Mouse (Mus musculus) heart, embryonic 16.5 days (tissue): ENCODE data around the gene Gm6169. TPM values are rescaled to one million over a fixed set of nuclear protein-coding genes. Genes with fewer than 3 reads are reported as not detected.

Experiments
- polyA plus RNA-seq: library from polyadenylated mRNA; unstranded; fragments of >200 nt; fragmentation: Nextera tagmentation; extraction: Ambion mirVana; gene quantifications from 2 replicates; pipeline ENCODE4 v1.2.1, GENCODE M21; 2015

The Gm6169 gene
- polyA plus RNA-seq, 1 experiment from 2014 or later: 9.4 TPM

Other genes with a start within 250 kb of the Gm6169 start
- 0.29 and 0.41 TPM in 2 replicates for gene Gcnt4, start 174.5 kb downstream of the Gm6169 start, polyA plus RNA-seq
- gene 1700029F12Rik, start 64.9 kb downstream of the Gm6169 start, polyA plus RNA-seq: not detected in 2 replicates
- gene Fam169a, start 32.0 kb downstream of the Gm6169 start, polyA plus RNA-seq: 2.5 and 3.2 TPM in 2 replicates
- 31.4 and 33.9 TPM in 2 replicates for gene Gfm2, start 38.7 kb upstream of the Gm6169 start, polyA plus RNA-seq
- gene Nsa2, start 38.7 kb upstream of the Gm6169 start, polyA plus RNA-seq: 37.4 and 41.8 TPM in 2 replicates
- gene Hexb, start 99.1 kb upstream of the Gm6169 start, polyA plus RNA-seq: 37.0 and 46.5 TPM in 2 replicates
- 4.7 and 4.9 TPM in 2 replicates for gene Enc1, start 141.9 kb upstream of the Gm6169 start, polyA plus RNA-seq